Mouse (Mus musculus) intestine, embryonic 14.5 days (tissue): Measurements from ENCODE around the gene Proser1. TPM values are rescaled to one million over a fixed set of nuclear protein-coding genes. Genes with fewer than 3 reads are reported as not detected.

Experiments
- polyA plus RNA-seq: library from polyadenylated mRNA; unstranded; fragments of >200 nt; fragmentation: Nextera tagmentation; extraction: Ambion mirVana; gene quantifications from 2 replicates; pipeline ENCODE4 v1.2.1, GENCODE M21; 2014

Proser1 gene
- polyA plus RNA-seq, 1 experiment from 2014 or later = 18.6 TPM

Other genes starting within 250 kb of the Proser1 start
- gene Nhlrc3, start 334 bp upstream of the Proser1 start, polyA plus RNA-seq = 12.1 and 12.2 TPM in 2 replicates
- gene Stoml3, start 25.0 kb downstream of the Proser1 start, polyA plus RNA-seq = 0.13 TPM in 1 of 2 replicates, not detected in the other
- 14.2 and 14.4 TPM in 2 replicates for gene Frem2, start 193.7 kb downstream of the Proser1 start, polyA plus RNA-seq